Mouse (Mus musculus): ENCODE data around the gene Smyd3. TPM values are rescaled to one million over a fixed set of nuclear protein-coding genes. Genes with fewer than 3 reads are reported as not detected.

Smyd3 gene
- polyA plus RNA-seq, 1 experiment from 2014 or later, result 12.7 TPM

- POLR2A ChIA-PET, result interaction anchor here (0.9 kb wide), 1 partner anchor 12 kb away, joined by 3 read pairs; no protein-coding TSS in a partner anchor
- ATAC-seq (no peak), DNase-seq (ENCODE audit: low read depth, low spot score) (no peak)
- CTCF ChIA-PET, result interaction anchor here (2.4 kb wide), 1 partner anchor 18 kb away, joined by 9 read pairs; no protein-coding TSS in a partner anchor
- no peaks in the 10 kb centered on the region for H3K27me3 ChIP-seq
- in situ Hi-C loops (cut with MboI; ENCODE audit: low pct_unique_long_range_greater_than_20kb), result no loop called here
- TF ChIP-seq CTCF (IDR thresholded peaks at IDR 0.05), result no peak
Measured at GRCm38 (mm10) chr1:179073846-179074245, 444.0 kb downstream of the Smyd3 start.

GRCm38 (mm10) chr1:179072935-179073654, 444.7 kb downstream of the Smyd3 start:
- H3K27me3 ChIP-seq, result no peaks in the 10 kb centered on the region
- ChIA-PET CTCF (interaction anchor here (1.0 to 2.4 kb wide), 2 partner anchors 12 to 17 kb away, joined by 3 to 9 read pairs; no protein-coding TSS in a partner anchor), POLR2A (interaction anchor here (0.7 to 0.9 kb wide), 2 partner anchors 11 to 17 kb away, joined by 3 read pairs; no protein-coding TSS in a partner anchor)
- DNase-seq (ENCODE audit: low read depth, low spot score) (no peak), ATAC-seq (no peak)
- in situ Hi-C loops (cut with MboI; ENCODE audit: low pct_unique_long_range_greater_than_20kb), result no loop called here
- TF ChIP-seq CTCF (IDR thresholded peaks at IDR 0.05), result no peak

GRCm38 (mm10) chr1:179072406-179072805, 445.4 kb downstream of the Smyd3 start:
- TF ChIP-seq CTCF (IDR thresholded peaks at IDR 0.05), result no peak
- ChIA-PET POLR2A (interaction anchor here (0.7 kb wide), 1 partner anchor 16 kb away, joined by 3 read pairs; no protein-coding TSS in a partner anchor), CTCF (interaction anchor here (1.0 to 2.4 kb wide), 2 partner anchors 12 to 16 kb away, joined by 3 to 9 read pairs; no protein-coding TSS in a partner anchor)
- ATAC-seq (no peak), DNase-seq (ENCODE audit: low read depth, low spot score) (no peak)
- in situ Hi-C loops (cut with MboI; ENCODE audit: low pct_unique_long_range_greater_than_20kb), result no loop called here
- H3K27me3 ChIP-seq, result no peaks in the 10 kb centered on the region

GRCm38 (mm10) chr1:179068990-179069389, 448.9 kb downstream of the Smyd3 start:
- H3K27me3 ChIP-seq, result no peaks in the 10 kb centered on the region
- ChIA-PET POLR2A (no interaction called here), CTCF (no interaction called here)
- no peak for DNase-seq (ENCODE audit: low read depth, low spot score)
- no peak for ATAC-seq
- in situ Hi-C loops (cut with MboI; ENCODE audit: low pct_unique_long_range_greater_than_20kb), result no loop called here
- no peak for TF ChIP-seq CTCF (IDR thresholded peaks at IDR 0.05)

- DNase-seq (ENCODE audit: low read depth, low spot score), result no peak
- ATAC-seq, result no peak
- CTCF ChIA-PET, result interaction anchor here (2.0 kb wide), 1 partner anchor 10 kb away, joined by 4 read pairs; no protein-coding TSS in a partner anchor
- no peak for TF ChIP-seq CTCF (IDR thresholded peaks at IDR 0.05)
- POLR2A ChIA-PET, result no interaction called here
- H3K27me3 ChIP-seq, result no peaks in the 10 kb centered on the region
- in situ Hi-C loops (cut with MboI; ENCODE audit: low pct_unique_long_range_greater_than_20kb), result no loop called here
Measured at GRCm38 (mm10) chr1:179065294-179065601, 452.6 kb downstream of the Smyd3 start.

- in situ Hi-C loops (cut with MboI; ENCODE audit: low pct_unique_long_range_greater_than_20kb), result loop anchor here (5.0 kb wide), 1 partner anchor 73 kb away; no protein-coding TSS in a partner anchor
- TF ChIP-seq CTCF (IDR thresholded peaks at IDR 0.05), result no peak
- ChIA-PET POLR2A (no interaction called here), CTCF (interaction anchor here (2.0 kb wide), 1 partner anchor 9 kb away, joined by 4 read pairs; no protein-coding TSS in a partner anchor)
- no peaks in the 10 kb centered on the region for H3K27me3 ChIP-seq
- DNase-seq (ENCODE audit: low read depth, low spot score) (no peak), ATAC-seq (no peak)
Measured at GRCm38 (mm10) chr1:179064601-179065293, 453.1 kb downstream of the Smyd3 start.

- H3K27me3 ChIP-seq, result no peaks in the 10 kb centered on the region
- ChIA-PET POLR2A (interaction anchor here (1.4 kb wide), 1 partner anchor 12 kb away, joined by 3 read pairs; no protein-coding TSS in a partner anchor), CTCF (interaction anchor here (1.2 kb wide), 1 partner anchor 9 kb away, joined by 4 read pairs; no protein-coding TSS in a partner anchor)
- no peak for TF ChIP-seq CTCF (IDR thresholded peaks at IDR 0.05)
- DNase-seq (ENCODE audit: low read depth, low spot score), result peak; percentile 94
- in situ Hi-C loops (cut with MboI; ENCODE audit: low pct_unique_long_range_greater_than_20kb), result loop anchor here (5.0 kb wide), 1 partner anchor 76 kb away; no protein-coding TSS in a partner anchor
- no peak for ATAC-seq
Measured at GRCm38 (mm10) chr1:179061759-179062168, 456.1 kb downstream of the Smyd3 start.

- no peak for ATAC-seq
- CTCF ChIA-PET, result interaction anchor here (1.3 kb wide), 1 partner anchor 12 kb away, joined by 3 read pairs; no protein-coding TSS in a partner anchor
Measured at GRCm38 (mm10) chr1:179061053-179061452, 456.8 kb downstream of the Smyd3 start.

GRCm38 (mm10) chr1:179060113-179060955, 457.5 kb downstream of the Smyd3 start:
- in situ Hi-C loops (cut with MboI; ENCODE audit: low pct_unique_long_range_greater_than_20kb), result loop anchor here (5.0 kb wide), 1 partner anchor 77 kb away; no protein-coding TSS in a partner anchor
- TF ChIP-seq CTCF (IDR thresholded peaks at IDR 0.05), result no peak
- DNase-seq (ENCODE audit: low read depth, low spot score) (peak; percentile 78), ATAC-seq (peak; percentile 63)
- CTCF ChIA-PET, result interaction anchor here (0.7 to 1.3 kb wide), 2 partner anchors 10 to 13 kb away, joined by 3 read pairs; no protein-coding TSS in a partner anchor
- POLR2A ChIA-PET, result no interaction called here
- no peaks in the 10 kb centered on the region for H3K27me3 ChIP-seq

More at GRCm38 (mm10) chr1:179061053-179061452, 456.8 kb downstream of the Smyd3 start:
- no peak for DNase-seq (ENCODE audit: low read depth, low spot score)
- POLR2A ChIA-PET, result no interaction called here
- in situ Hi-C loops (cut with MboI; ENCODE audit: low pct_unique_long_range_greater_than_20kb), result loop anchor here (5.0 kb wide), 1 partner anchor 76 kb away; no protein-coding TSS in a partner anchor
- no peak for TF ChIP-seq CTCF (IDR thresholded peaks at IDR 0.05)
- no peaks in the 10 kb centered on the region for H3K27me3 ChIP-seq
